Mouse (Mus musculus): ENCODE data around the gene Cipc.

- TF ChIP-seq GATA1 (IDR thresholded peaks at IDR 0.05; ENCODE audit: borderline replicate concordance, low read length) (no peak), FLI1 (IDR thresholded peaks at IDR 0.05; ENCODE audit: low read length) (no peak)
Observed at GRCm38 (mm10) chr12:87002815-87003214, 56.0 kb downstream of the Cipc start.

Data from megakaryocyte, embryonic 14.5 days (primary cell).